Mouse (Mus musculus): ENCODE measurements around the gene Rft1. TPM values are rescaled to one million over a fixed set of nuclear protein-coding genes. Genes with fewer than 3 reads are reported as not detected.

The Rft1 gene
- polyA plus RNA-seq, 1 experiment from 2014 or later: 8.0 TPM

DNA sequence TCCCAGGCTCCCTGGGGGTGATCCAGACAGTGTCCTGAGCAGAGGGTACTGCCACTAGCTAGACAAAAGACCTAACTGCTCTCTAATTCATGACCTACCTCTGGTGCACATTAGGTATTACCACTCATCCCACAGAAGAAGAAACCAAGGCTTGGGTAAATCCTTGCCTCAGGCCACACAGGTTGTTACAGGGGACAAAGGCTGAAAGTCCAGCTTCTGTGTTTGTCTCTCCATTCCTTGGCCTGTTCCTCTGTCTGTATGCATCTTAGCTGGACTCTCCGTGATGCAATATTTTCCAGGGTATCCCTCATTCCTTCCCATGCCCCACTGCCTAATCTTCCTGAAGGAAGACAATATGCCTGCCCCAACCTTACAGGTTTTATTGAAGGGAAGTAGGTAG is 19.7 kb upstream of the Rft1 start:
- no peak for ATAC-seq (replicated peaks)
- Histone ChIP-seq H3K9me3 (no peaks in the 10 kb centered on the region), H3K27me3 (no peaks in the 10 kb centered on the region), H3K27ac (replicated peaks) (no peak overlapping the region), H3K9ac (replicated peaks) (no peak overlapping the region), H3K4me2 (replicated peaks) (no peak overlapping the region), H3K4me3 (no peak overlapping the region), H3K4me1 (no peaks in the 10 kb centered on the region), H3K36me3 (no peaks in the 10 kb centered on the region)
- 69% methylated on average over 1 of the region's 1 CpGs for WGBS

DNA sequence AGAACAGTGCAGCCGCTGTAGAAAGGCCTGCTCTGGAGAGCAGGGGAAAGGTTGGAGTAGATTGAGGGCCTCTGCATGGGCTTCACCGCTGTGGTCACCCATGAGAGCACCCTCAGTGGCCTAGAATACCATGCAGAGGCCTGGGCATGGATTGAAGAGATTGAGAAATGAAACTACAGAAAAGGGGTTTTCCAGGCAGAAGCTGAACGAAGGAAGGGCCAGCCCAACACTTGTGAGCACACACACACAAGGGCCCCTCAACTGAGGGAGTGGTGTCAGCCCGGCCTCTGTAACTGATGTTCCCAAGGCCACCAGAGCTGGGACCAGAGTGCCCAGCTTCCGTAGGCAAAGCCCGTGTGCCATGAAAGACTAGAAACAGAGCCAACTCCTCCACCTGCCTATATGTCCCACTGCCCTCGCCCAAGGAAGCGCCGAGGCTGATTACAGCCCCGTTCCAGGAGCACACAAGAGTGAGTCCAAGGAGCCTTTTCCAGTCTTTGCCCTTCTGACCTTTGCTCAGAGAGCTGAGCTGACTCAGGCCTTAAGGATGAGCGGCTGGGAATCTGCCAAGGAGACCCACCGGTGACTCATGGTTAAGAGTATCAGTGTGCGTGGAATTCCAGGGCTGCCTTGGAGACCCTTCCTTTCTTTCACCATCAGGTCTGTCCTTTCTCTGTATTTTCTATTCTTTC is 18.8 kb upstream of the Rft1 start:
- H3K4me3 ChIP-seq: no peak overlapping the region
- ATAC-seq (replicated peaks): no peak
- H3K9me3 ChIP-seq: no peaks in the 10 kb centered on the region
- no peaks in the 10 kb centered on the region for H3K4me1 ChIP-seq
- H3K27me3 ChIP-seq: no peaks in the 10 kb centered on the region
- no peak overlapping the region for H3K9ac ChIP-seq (replicated peaks)
- H3K4me2 ChIP-seq (replicated peaks): no peak overlapping the region
- H3K27ac ChIP-seq (replicated peaks): no peak overlapping the region
- no peaks in the 10 kb centered on the region for H3K36me3 ChIP-seq
- WGBS: 83% methylated on average over 13 of the region's 13 CpGs

DNA sequence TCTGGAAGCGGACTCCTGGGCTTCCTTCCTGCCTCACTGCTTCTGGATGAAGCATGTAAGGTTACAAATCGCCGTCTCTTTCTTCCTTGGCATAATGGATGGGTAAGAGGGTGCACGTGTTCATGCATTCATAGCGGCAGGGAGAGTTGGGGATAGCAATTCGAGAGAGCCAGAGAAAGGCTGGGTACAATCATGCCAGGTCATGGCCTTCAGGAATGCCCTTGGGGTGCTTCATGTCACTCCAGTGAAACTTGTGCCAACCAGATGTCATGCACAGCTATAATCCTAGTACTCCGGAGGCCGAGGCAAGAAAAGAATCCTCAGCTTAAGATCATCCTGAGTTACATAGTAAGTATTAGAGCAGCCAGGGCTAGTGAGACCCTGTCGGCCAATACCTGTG is 17.7 kb upstream of the Rft1 start:
- 85% methylated on average over 9 of the region's 9 CpGs for WGBS

DNA sequence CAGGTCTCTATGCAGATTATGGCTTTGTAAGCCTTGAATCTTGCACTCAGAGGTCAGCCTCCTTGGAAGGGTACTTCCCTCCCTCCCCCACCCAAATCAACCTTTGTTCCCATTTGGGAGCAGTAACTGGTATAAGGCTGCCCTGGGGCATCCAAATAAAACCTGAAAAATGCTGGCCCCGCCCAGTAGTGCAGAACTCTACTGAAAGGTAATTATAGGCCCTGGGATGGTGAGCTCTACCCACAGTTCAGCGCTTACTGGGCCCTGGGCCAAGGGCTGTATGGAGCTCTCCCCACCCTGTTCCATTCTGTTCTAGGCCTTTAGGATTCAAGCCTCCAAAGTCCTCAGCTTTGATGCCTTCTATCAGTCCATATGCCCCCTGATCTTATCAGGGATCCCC is 17.1 kb upstream of the Rft1 start:
- Histone ChIP-seq H3K9me3 (no peaks in the 10 kb centered on the region), H3K4me2 (replicated peaks) (no peak overlapping the region), H3K27me3 (no peaks in the 10 kb centered on the region), H3K27ac (replicated peaks) (no peak overlapping the region), H3K4me1 (no peaks in the 10 kb centered on the region), H3K9ac (replicated peaks) (no peak overlapping the region), H3K36me3 (no peaks in the 10 kb centered on the region), H3K4me3 (no peak overlapping the region)
- ATAC-seq (replicated peaks): no peak
- 68% methylated on average over 2 of the region's 2 CpGs for WGBS

More for the DNA sequence above, 17.7 kb upstream of the Rft1 start:
- H3K4me2 ChIP-seq (replicated peaks): no peak overlapping the region
- no peak overlapping the region for H3K4me3 ChIP-seq
- H3K9ac ChIP-seq (replicated peaks): no peak overlapping the region
- H3K9me3 ChIP-seq: no peaks in the 10 kb centered on the region
- H3K27ac ChIP-seq (replicated peaks): no peak overlapping the region
- H3K27me3 ChIP-seq: no peaks in the 10 kb centered on the region
- H3K4me1 ChIP-seq: no peaks in the 10 kb centered on the region
- no peaks in the 10 kb centered on the region for H3K36me3 ChIP-seq
- no peak for ATAC-seq (replicated peaks)

DNA sequence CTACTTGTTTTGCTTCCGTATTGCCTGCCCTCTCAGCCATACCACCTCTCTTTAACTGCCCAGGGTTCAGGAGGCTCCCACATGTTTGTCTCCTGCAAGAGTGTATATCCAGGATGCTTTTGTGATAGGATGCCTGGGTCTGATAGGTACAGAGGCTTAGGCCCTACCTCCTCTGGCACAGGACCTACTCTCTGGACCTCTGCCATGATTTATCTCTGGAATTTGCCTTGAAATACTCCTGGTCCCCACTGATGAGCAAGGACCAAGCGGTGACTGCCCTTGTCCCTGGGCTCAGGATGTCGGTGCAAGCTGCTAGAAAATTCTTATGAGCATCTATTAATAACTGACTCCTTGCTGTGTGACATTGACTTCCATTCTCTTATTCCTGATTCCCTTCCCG is 16.2 kb upstream of the Rft1 start:
- Histone ChIP-seq H3K9ac (replicated peaks) (no peak overlapping the region), H3K36me3 (no peaks in the 10 kb centered on the region), H3K4me2 (replicated peaks) (no peak overlapping the region), H3K27ac (replicated peaks) (no peak overlapping the region), H3K27me3 (no peaks in the 10 kb centered on the region), H3K4me3 (no peak overlapping the region), H3K9me3 (no peaks in the 10 kb centered on the region), H3K4me1 (no peaks in the 10 kb centered on the region)
- WGBS: 82% methylated on average over 4 of the region's 4 CpGs
- no peak for ATAC-seq (replicated peaks)

DNA sequence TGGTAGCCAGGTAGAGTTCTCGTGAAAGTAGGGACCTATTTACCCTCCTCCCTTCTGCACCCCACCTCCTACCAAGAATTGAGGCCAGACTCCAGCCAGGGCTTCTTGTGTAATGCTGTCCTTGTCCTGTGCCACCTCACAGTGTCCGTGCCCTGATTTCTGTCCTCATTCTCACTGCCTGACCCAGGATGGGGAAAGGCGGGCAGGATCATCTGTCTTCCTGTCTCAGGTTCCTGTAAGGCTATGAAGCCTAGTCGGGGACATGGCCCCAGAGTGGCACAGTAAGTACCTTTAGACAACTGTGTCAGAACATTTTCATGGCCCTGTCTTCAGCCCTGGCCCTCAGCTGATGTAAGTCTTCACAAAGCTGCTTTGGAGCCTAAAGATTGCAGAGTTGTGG is 15.5 kb upstream of the Rft1 start:
- H3K27ac ChIP-seq (replicated peaks): no peak overlapping the region
- no peak overlapping the region for H3K4me2 ChIP-seq (replicated peaks)
- no peaks in the 10 kb centered on the region for H3K9me3 ChIP-seq
- 84% methylated on average over 4 of the region's 4 CpGs for WGBS
- no peak overlapping the region for H3K4me3 ChIP-seq
- H3K27me3 ChIP-seq: no peaks in the 10 kb centered on the region
- H3K9ac ChIP-seq (replicated peaks): no peak overlapping the region
- H3K36me3 ChIP-seq: no peaks in the 10 kb centered on the region
- ATAC-seq (replicated peaks): no peak
- H3K4me1 ChIP-seq: no peaks in the 10 kb centered on the region

DNA sequence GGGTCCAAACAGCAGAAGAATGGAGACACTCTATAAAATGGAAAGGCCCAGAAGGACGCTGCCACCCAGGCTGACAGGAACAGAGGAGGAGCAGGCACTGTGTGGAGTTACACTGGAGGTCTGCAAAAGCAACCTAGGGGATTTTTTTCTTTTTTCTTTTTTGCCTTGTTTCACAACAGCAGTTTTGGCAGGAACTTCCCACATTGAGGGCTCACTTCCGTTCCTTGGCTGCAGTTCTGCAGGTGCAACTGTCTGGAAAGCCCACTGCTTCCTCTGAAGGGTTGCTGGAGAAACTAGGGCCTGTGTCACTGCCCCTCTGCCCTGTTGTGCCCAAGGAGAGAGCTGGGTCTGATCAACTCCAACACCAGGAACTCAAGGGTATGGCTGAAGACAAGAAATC is 12.4 kb upstream of the Rft1 start:
- H3K4me1 ChIP-seq: no peaks in the 10 kb centered on the region
- H3K36me3 ChIP-seq: no peaks in the 10 kb centered on the region
- H3K9ac ChIP-seq (replicated peaks): no peak overlapping the region
- no peak for ATAC-seq (replicated peaks)
- H3K4me2 ChIP-seq (replicated peaks): no peak overlapping the region
- H3K27me3 ChIP-seq: no peaks in the 10 kb centered on the region
- WGBS: 61% methylated on average over 2 of the region's 2 CpGs
- no peak overlapping the region for H3K27ac ChIP-seq (replicated peaks)
- H3K9me3 ChIP-seq: no peaks in the 10 kb centered on the region
- no peak overlapping the region for H3K4me3 ChIP-seq

DNA sequence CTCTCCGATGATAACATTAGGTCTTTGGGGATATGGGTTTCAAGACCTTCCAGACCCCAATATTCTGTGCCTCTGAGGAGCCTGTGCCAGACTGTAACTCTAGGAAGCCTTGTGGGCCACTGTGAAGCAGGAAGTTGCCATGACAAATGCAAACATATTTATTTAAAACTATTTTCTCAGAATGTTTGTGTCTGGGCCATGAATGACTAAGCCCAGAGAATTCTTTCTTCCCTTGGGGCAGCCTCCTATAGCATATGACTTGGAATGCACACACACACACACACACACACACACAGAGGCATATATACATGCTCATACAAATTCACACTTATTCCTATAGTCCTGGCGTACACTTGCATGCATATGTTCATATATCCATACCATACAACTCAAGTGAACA is 10.1 kb upstream of the Rft1 start:
- no peak overlapping the region for H3K4me2 ChIP-seq (replicated peaks)
- WGBS: 91% methylated on average over 2 of the region's 2 CpGs
- H3K9ac ChIP-seq (replicated peaks): no peak overlapping the region
- H3K27me3 ChIP-seq: no peaks in the 10 kb centered on the region
- H3K4me3 ChIP-seq: no peak overlapping the region
- H3K9me3 ChIP-seq: no peaks in the 10 kb centered on the region
- ATAC-seq (replicated peaks): no peak
- no peaks in the 10 kb centered on the region for H3K4me1 ChIP-seq
- H3K36me3 ChIP-seq: no peaks in the 10 kb centered on the region
- H3K27ac ChIP-seq (replicated peaks): no peak overlapping the region

DNA sequence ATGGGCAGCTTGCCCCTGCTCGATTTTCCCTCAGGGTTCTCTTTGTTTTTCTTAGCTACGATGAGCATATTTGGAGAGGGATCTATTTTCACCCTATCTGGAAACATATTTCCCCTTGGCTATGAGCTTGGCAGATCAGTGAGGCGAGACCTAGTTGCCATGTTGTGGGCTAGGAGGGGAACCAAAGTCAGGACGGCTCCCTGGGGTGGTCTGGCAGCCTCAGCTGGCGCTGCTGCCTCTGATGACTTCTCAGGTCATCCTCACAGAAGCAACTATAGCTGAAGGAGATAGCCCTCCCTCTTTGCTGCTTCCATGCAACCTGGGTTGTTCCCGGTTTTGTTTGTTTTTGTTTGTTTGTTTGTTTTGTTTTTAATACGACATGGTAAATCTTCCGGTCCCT is 9.1 kb upstream of the Rft1 start:
- 78% methylated on average over 8 of the region's 8 CpGs for WGBS
- ATAC-seq (replicated peaks): no peak

DNA sequence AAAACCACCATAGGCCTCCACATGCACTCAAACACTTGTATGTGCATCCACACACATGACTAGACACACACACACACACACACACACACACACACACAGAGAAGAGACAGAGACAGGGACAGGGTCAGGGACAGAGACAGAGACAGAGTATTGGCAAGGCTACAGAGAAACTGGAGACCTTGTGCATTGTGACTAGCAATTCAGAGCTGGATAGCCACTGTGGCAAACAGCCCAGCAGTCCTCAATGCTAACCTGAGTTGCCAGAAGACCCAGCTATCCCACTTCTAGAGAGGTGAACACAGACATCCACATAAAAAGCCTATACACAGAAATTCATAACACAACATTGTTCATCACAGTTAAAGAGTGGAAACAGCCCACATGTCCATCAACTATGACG is 7.7 kb upstream of the Rft1 start:
- Histone ChIP-seq H3K4me1 (no peaks in the 10 kb centered on the region), H3K9ac (replicated peaks) (no peak overlapping the region), H3K4me2 (replicated peaks) (no peak overlapping the region), H3K27me3 (no peaks in the 10 kb centered on the region), H3K9me3 (no peaks in the 10 kb centered on the region), H3K36me3 (no peaks in the 10 kb centered on the region), H3K27ac (replicated peaks) (no peak overlapping the region), H3K4me3 (no peak overlapping the region)
- 76% methylated on average over 1 of the region's 1 CpGs for WGBS
- no peak for ATAC-seq (replicated peaks)

More for the DNA sequence above, 9.1 kb upstream of the Rft1 start:
- no peaks in the 10 kb centered on the region for H3K9me3 ChIP-seq
- H3K27ac ChIP-seq (replicated peaks): no peak overlapping the region
- H3K4me3 ChIP-seq: no peak overlapping the region
- no peak overlapping the region for H3K4me2 ChIP-seq (replicated peaks)
- no peaks in the 10 kb centered on the region for H3K4me1 ChIP-seq
- no peaks in the 10 kb centered on the region for H3K27me3 ChIP-seq
- no peak overlapping the region for H3K9ac ChIP-seq (replicated peaks)
- H3K36me3 ChIP-seq: no peaks in the 10 kb centered on the region

DNA sequence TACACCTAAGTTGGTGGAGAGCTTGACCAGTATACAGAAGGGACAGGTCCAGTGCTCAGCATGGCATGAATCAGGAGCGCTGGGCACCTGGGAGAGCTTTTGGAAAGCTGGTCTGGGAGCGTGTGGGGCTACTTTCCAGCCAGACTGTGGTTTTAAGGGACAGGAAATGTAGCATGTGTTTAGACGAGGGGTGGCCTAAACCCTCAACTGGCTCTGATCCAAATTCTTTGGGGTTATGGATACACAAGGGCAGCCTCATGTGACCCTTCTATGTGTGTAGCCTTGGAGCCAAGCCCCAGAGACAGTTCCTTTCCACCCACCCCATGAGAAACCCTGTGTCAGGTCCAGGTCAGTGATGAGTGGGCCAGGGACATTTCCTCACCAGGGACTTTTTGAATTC is 5.7 kb upstream of the Rft1 start:
- no peaks in the 10 kb centered on the region for H3K36me3 ChIP-seq
- ATAC-seq (replicated peaks): no peak
- no peak overlapping the region for H3K4me3 ChIP-seq
- peaks cover 1% of the 10 kb centered on the region; the same call in 1 of the 2 replicates for H3K4me1 ChIP-seq
- 64% methylated on average over 3 of the region's 3 CpGs for WGBS
- no peak overlapping the region for H3K27ac ChIP-seq (replicated peaks)
- H3K27me3 ChIP-seq: no peaks in the 10 kb centered on the region
- no peak overlapping the region for H3K4me2 ChIP-seq (replicated peaks)
- no peaks in the 10 kb centered on the region for H3K9me3 ChIP-seq
- no peak overlapping the region for H3K9ac ChIP-seq (replicated peaks)

DNA sequence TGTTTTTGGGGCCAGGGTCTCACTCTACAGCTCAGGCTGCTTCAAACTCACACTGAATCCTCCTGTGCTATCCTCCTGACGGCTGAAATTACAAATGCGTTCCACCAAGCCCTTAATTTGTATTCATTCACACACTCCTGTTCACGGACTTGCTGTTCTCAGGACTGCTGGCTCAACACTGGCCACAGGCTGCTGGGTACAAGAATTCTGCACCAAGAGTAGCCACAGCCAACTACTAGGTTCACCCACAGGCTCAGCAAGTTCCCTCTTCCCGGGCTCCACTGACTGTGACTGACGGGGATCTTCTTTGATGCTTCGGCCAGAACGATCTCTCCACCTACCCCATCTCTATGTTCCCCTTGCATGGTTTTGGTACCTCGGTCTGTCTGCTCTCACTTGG is 4.4 kb upstream of the Rft1 start:
- 75% methylated on average over 8 of the region's 8 CpGs for WGBS
- no peak overlapping the region for H3K4me2 ChIP-seq (replicated peaks)
- no peak overlapping the region for H3K9ac ChIP-seq (replicated peaks)
- no peak overlapping the region for H3K27ac ChIP-seq (replicated peaks)
- no peak overlapping the region for H3K4me3 ChIP-seq
- ATAC-seq (replicated peaks): no peak
- no peaks in the 10 kb centered on the region for H3K36me3 ChIP-seq
- H3K27me3 ChIP-seq: no peaks in the 10 kb centered on the region
- peaks cover 9% of the 10 kb centered on the region for H3K4me1 ChIP-seq
- H3K9me3 ChIP-seq: no peaks in the 10 kb centered on the region

DNA sequence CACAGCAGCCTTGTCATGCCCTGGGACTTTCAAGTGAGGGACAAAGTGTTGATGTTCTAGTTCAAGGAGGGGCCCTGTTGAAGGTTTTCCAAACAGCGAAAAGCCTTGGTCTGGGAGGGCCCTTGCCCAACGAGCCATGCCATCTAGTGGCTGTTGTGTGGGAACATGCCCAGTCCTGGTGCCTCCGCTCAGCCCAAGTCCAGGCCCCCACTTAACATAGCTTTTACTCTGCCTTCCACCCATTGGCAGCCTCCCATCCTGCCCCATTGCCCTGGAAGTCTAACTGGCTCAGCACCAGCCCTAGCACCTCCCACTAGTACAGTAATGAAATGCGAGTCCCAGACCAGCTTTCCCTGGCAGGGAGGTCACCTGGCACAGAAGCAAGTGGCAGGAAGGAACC is 3.2 kb upstream of the Rft1 start:
- ATAC-seq (replicated peaks): 0 out of 2 replicates have a peak, but pooled peaks have one; percentile 33
- no peak overlapping the region for H3K9ac ChIP-seq (replicated peaks)
- H3K27me3 ChIP-seq: no peaks in the 10 kb centered on the region
- no peaks in the 10 kb centered on the region for H3K9me3 ChIP-seq
- H3K4me3 ChIP-seq: no peak overlapping the region
- no peak overlapping the region for H3K4me2 ChIP-seq (replicated peaks)
- H3K27ac ChIP-seq (replicated peaks): no peak overlapping the region
- H3K4me1 ChIP-seq: peaks cover 13% of the 10 kb centered on the region
- WGBS: 10% methylated on average over 4 of the region's 4 CpGs
- H3K36me3 ChIP-seq: no peaks in the 10 kb centered on the region

Measured in forebrain, embryonic 15.5 days (tissue).